Mouse (Mus musculus) spleen, adult 2 months (tissue): ENCODE results near the gene Phxr2.

Experiments used
- CTCF ChIP-seq: fragments of 200-500 bp; IDR thresholded peaks from 2 replicates; pipeline ENCODE4 v1.5.1; 2011; ENCODE audit warnings: mild to moderate bottlenecking, inconsistent platforms; ENCODE audit not compliant: insufficient read depth, insufficient read length, insufficient replicate concordance; ENCODE audit errors: extremely low read depth
- POLR2A ChIP-seq: fragments of 200-500 bp; IDR thresholded peaks from 2 replicates; pipeline ENCODE4 v1.6.1; 2011; ENCODE audit warnings: low read depth, low read length, inconsistent platforms

DNA sequence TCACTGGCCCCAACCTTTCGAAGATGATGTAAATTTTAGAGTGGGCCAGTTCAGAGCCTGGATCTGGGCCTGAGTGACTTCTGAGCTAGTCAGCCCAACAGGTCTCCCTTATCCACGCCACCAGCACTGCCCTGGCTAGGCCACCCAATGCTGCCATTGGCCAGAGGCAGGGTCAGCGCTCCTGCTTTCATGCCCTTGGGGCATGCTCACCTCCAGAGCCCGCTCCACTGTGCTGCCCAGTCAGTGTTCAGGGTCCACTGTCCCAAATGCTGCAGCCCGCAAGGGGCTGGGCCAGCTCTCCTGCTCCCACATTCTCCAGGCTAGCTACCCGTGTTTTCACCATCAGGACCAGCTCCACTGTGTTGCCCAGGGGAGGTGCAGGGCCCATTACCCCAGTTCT is 23.9 kb upstream of the Phxr2 start:
- no peak for TF ChIP-seq CTCF
- TF ChIP-seq POLR2A = no peak
